In the genomic region with DNA sequence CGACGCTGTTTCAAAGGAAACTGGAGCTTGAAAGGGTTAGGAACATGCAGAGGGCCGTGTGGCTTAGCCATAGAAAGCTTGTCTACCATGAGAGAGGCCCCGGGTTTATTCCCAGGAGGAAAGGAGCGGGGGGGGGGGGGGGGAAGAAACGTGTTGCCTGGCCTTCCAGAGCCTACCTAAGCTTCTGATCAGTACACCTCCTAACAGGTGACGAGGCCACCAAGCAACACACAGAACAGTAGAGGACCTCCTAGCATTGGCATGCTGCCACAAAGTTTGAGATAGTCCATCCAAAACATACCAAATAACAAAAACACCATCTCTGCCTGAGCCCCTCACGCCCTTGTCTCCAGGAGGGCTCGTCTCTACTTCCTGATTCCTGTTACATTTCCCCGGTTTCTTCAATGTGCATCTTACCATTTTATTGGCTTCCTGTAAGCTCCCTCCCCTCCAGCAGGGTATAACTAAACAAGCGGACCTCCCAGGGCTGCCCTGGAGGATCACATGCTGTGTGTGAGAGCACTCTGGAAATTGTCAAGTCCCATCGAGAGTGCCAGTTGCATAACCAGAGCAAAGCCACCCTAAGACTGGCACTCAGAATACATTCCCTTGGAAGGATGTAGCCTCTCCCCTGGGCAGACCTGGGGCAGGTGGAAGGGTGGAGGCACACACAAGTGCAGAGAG, we compare ENCODE assay signal across 9 mouse cellular contexts. TPM values are rescaled to one million over a fixed set of nuclear protein-coding genes. Genes with fewer than 3 reads are reported as not detected.
DNase-seq lines count a peak whose midpoint lies in the region; ATAC-seq and TF ChIP-seq lines count a peak whose summit lies in the region.
"Had no signal": no experiment of that assay in that cellular context is flagged by ENCODE, and none has a peak within 500 bp of the region (broad histone marks: within the 10 kb centered on the region; RNA-seq: fewer than 3 reads in every experiment).

No protein-coding gene starts in this region.

- H3K4me2 ChIP-seq in intestine, embryonic 14.5 days (ENCODE audit: low read length): 0 out of 2 replicates have a peak overlapping the region, but pooled peaks have one; percentile 0

- peak; percentile 42 for DNase-seq in heart, adult 2 months
- no peak for DNase-seq in heart, postnatal 14 days
- no peak for DNase-seq in intestine, embryonic 14.5 days (ENCODE audit: low spot score)
- no peak for DNase-seq in urinary bladder, postnatal 36 days (ENCODE audit: low spot score in 2 of 2)

- H3K79me2 ChIP-seq in heart, adult 2 months (replicated peaks; ENCODE audit: control insufficient read depth, insufficient read depth, low read length): peaks cover 7% of the 10 kb centered on the region

- H3K4me1 ChIP-seq in heart, adult 2 months (ENCODE audit: control insufficient read depth, insufficient read depth, low read length): peaks cover 51% of the 10 kb centered on the region
- H3K4me1 ChIP-seq in megakaryocyte, embryonic 14.5 days: peaks cover 93% of the 10 kb centered on the region
- H3K4me1 ChIP-seq in intestine, embryonic 14.5 days (replicated peaks; ENCODE audit: control insufficient read depth, insufficient read depth, low read length): peaks cover 69% of the 10 kb centered on the region
- peaks cover 31% of the 10 kb centered on the region for H3K4me1 ChIP-seq in small intestine, adult 2 months (ENCODE audit: control insufficient read depth, insufficient read depth, insufficient read length, low read length)

- TF ChIP-seq POLR2A in heart, adult 2 months (IDR thresholded peaks at IDR 0.05; ENCODE audit: insufficient read depth, low read depth, low read length): 0 out of 2 replicates have a peak, but pooled peaks have one; percentile 7
- TF ChIP-seq POLR2A in small intestine, adult 2 months (IDR thresholded peaks at IDR 0.05; ENCODE audit: low read depth, low read length): no peak

- no peaks in the 10 kb centered on the region for H3K27me3 ChIP-seq in heart, adult 2 months (ENCODE audit: control insufficient read depth, insufficient read depth, low read length)
- peaks cover 17% of the 10 kb centered on the region for H3K27me3 ChIP-seq in megakaryocyte, embryonic 14.5 days (replicated peaks)
- H3K27me3 ChIP-seq in intestine, embryonic 14.5 days (replicated peaks; ENCODE audit: control insufficient read depth, insufficient read depth, low read length): no peaks in the 10 kb centered on the region
- no peaks in the 10 kb centered on the region for H3K27me3 ChIP-seq in small intestine, adult 2 months (ENCODE audit: control insufficient read depth, insufficient read depth, low read length)

- TF ChIP-seq CTCF in heart, adult 2 months (IDR thresholded peaks at IDR 0.05): no peak
- TF ChIP-seq CTCF in small intestine, adult 2 months (IDR thresholded peaks at IDR 0.05; ENCODE audit: extremely low read depth, insufficient read length, insufficient replicate concordance, low read depth, low read length): no peak

- TF ChIP-seq EP300 in heart, adult 2 months (IDR thresholded peaks at IDR 0.05; ENCODE audit: insufficient read depth, low read depth, low read length): peak; percentile 62; the same call in 1 of the 2 replicates

- no peak for ATAC-seq in megakaryocyte, adult 5-6 weeks (ENCODE audit: poor library complexity, severe bottlenecking)
- no peak for ATAC-seq in intestine, embryonic 14.5 days (replicated peaks; ENCODE audit: low FRiP score, low TSS enrichment, low read depth)
- no peak for ATAC-seq in inflammation-experienced regulatory T-cells, adult 6 months

- H3K9me3 ChIP-seq in megakaryocyte, embryonic 14.5 days: no peaks in the 10 kb centered on the region
- H3K9me3 ChIP-seq in intestine, embryonic 14.5 days (ENCODE audit: control insufficient read depth, low read length): no peaks in the 10 kb centered on the region

- WGBS in heart, adult 2 months: 25% methylated on average over 11 of the region's 12 CpGs
- WGBS in intestine, embryonic 14.5 days: 32% methylated on average over 12 of the region's 12 CpGs
- 52% methylated on average over 12 of the region's 12 CpGs for WGBS in small intestine, adult 2 months

- intact Hi-C loops in heart, adult 2 months (cut with DNase I): no loop called here
- intact Hi-C loops in heart, postnatal 14 days (cut with DNase I): no loop called here

- H3K27ac ChIP-seq in heart, adult 2 months: peak overlapping the region; percentile 90
- no peak overlapping the region; the same call in 1 of the 2 replicates for H3K27ac ChIP-seq in intestine, embryonic 14.5 days (ENCODE audit: low read depth)
- peak overlapping the region; percentile 7; the same call in 1 of the 2 replicates for H3K27ac ChIP-seq in small intestine, adult 2 months (ENCODE audit: insufficient read depth, low read depth, low read length)

- peak overlapping the region; percentile 11; the same call in 1 of the 2 replicates for H3K4me3 ChIP-seq in heart, adult 2 months
- peak overlapping the region; percentile 48 for H3K4me3 ChIP-seq in megakaryocyte, embryonic 14.5 days (replicated peaks)
- no peak overlapping the region for H3K4me3 ChIP-seq in intestine, embryonic 14.5 days (ENCODE audit: low read depth, low read length)
- H3K4me3 ChIP-seq in small intestine, adult 2 months (ENCODE audit: low read depth, low read length): no peak overlapping the region
- H3K4me3 ChIP-seq: myocyte had no signal

- peak overlapping the region; percentile 28 for H3K9ac ChIP-seq in heart, adult 2 months (ENCODE audit: low read depth, low read length)
- H3K9ac ChIP-seq in intestine, embryonic 14.5 days (ENCODE audit: low read length): no peak overlapping the region

- H3K36me3 ChIP-seq in heart, adult 2 months (ENCODE audit: control insufficient read depth, insufficient read depth, low read length): peaks cover 24% of the 10 kb centered on the region
- peaks cover 9% of the 10 kb centered on the region for H3K36me3 ChIP-seq in megakaryocyte, embryonic 14.5 days (replicated peaks; ENCODE audit: low read length)
- peaks cover 2% of the 10 kb centered on the region; the same call in 1 of the 2 replicates for H3K36me3 ChIP-seq in intestine, embryonic 14.5 days (ENCODE audit: control insufficient read depth, insufficient read depth, low read length)
- H3K36me3 ChIP-seq in small intestine, adult 2 months (ENCODE audit: control insufficient read depth, insufficient read depth, low read length): no peaks in the 10 kb centered on the region

RNA-seq across cellular contexts. Expression of a gene that starts 21.6 kb away (rescaled TPM):
- 10 to 100 TPM; 23.7 to 25.7 TPM for total RNA-seq in heart, adult 2 months (2021)
- polyA plus RNA-seq in heart, adult 2 months (2012; rRNA removed): 54.9 and 61.8 TPM in 2 replicates
- total RNA-seq in heart, postnatal 14 days (2021): 10 to 100 TPM; 45.9 to 52.5 TPM
- polyA plus RNA-seq in megakaryocyte, embryonic 14.5 days (2012; ENCODE audit: insufficient read depth, low replicate concordance): 26.8 and 31.2 TPM in 2 replicates
- 15.6 and 17.2 TPM in 2 replicates for total RNA-seq in megakaryocyte, adult 5-6 weeks (2015)
- 5.7 and 6.2 TPM in 2 replicates for total RNA-seq in megakaryocyte, adult 5-6 weeks (2017)
- polyA plus RNA-seq in intestine, embryonic 14.5 days (2014; fragmentation: Nextera tagmentation; extraction: Ambion mirVana): 28.3 and 30.2 TPM in 2 replicates
- polyA plus RNA-seq in small intestine, adult 2 months (2012; rRNA removed): 21.3 and 29.9 TPM in 2 replicates
- polyA plus RNA-seq in inflammation-experienced regulatory T-cells, adult 6 months (2017; shearing (Covaris generic)): 10 to 100 TPM; 47.2 to 80.6 (median 77.9) TPM

RNA-seq across cellular contexts. Expression of a gene that starts 44.4 kb away (rescaled TPM):
- 10 to 100 TPM; 72.7 to 73.0 TPM for total RNA-seq in heart, adult 2 months (2021)
- polyA plus RNA-seq in heart, adult 2 months (2012; rRNA removed): 82.8 and 85.3 TPM in 2 replicates
- total RNA-seq in heart, postnatal 14 days (2021): 10 to 100 TPM; 78.3 to 78.9 TPM
- 58.7 and 61.4 TPM in 2 replicates for polyA plus RNA-seq in megakaryocyte, embryonic 14.5 days (2012; ENCODE audit: insufficient read depth, low replicate concordance)
- total RNA-seq in megakaryocyte, adult 5-6 weeks (2015): 42.3 and 47.1 TPM in 2 replicates
- total RNA-seq in megakaryocyte, adult 5-6 weeks (2017): 33.1 and 33.5 TPM in 2 replicates
- 22.5 and 26.7 TPM in 2 replicates for polyA plus RNA-seq in intestine, embryonic 14.5 days (2014; fragmentation: Nextera tagmentation; extraction: Ambion mirVana)
- 20.8 and 22.1 TPM in 2 replicates for polyA plus RNA-seq in small intestine, adult 2 months (2012; rRNA removed)
- 10 to 100 TPM; 30.1 to 34.1 (median 30.8) TPM for polyA plus RNA-seq in inflammation-experienced regulatory T-cells, adult 6 months (2017; shearing (Covaris generic))

RNA-seq across cellular contexts. Expression of a gene that starts 54.9 kb away (rescaled TPM):
- 10 to 100 TPM; 21.5 to 27.9 TPM for total RNA-seq in heart, adult 2 months (2021)
- 44.4 and 57.0 TPM in 2 replicates for polyA plus RNA-seq in heart, adult 2 months (2012; rRNA removed)
- total RNA-seq in heart, postnatal 14 days (2021): 10 to 100 TPM; 32.7 to 34.3 TPM
- polyA plus RNA-seq in megakaryocyte, embryonic 14.5 days (2012; ENCODE audit: insufficient read depth, low replicate concordance): 2.3 and 4.5 TPM in 2 replicates
- 0.02 TPM in 1 of 2 replicates, not detected in the other for total RNA-seq in megakaryocyte, adult 5-6 weeks (2015)
- total RNA-seq in megakaryocyte, adult 5-6 weeks (2017): 1.2 and 1.4 TPM in 2 replicates
- polyA plus RNA-seq in intestine, embryonic 14.5 days (2014; fragmentation: Nextera tagmentation; extraction: Ambion mirVana): 6.3 and 8.7 TPM in 2 replicates
- 11.3 and 17.1 TPM in 2 replicates for polyA plus RNA-seq in small intestine, adult 2 months (2012; rRNA removed)
- not detected for polyA plus RNA-seq in inflammation-experienced regulatory T-cells, adult 6 months (2017; shearing (Covaris generic))

Comparison
In these comparisons a context has a peak if more than half of its experiments do, and no peak if none do; other contexts are left out.
1. DNase-seq: peak in heart, adult 2 months (2 of 2); none in heart, postnatal 14 days (0 of 2), intestine, embryonic 14.5 days (single experiment) and urinary bladder, postnatal 36 days (0 of 2).
2. H3K4me3 ChIP-seq: peak in heart, adult 2 months (single experiment) and megakaryocyte, embryonic 14.5 days (single experiment); none in intestine, embryonic 14.5 days (single experiment) and small intestine, adult 2 months (single experiment).